Mouse (Mus musculus): ENCODE data around the gene Tbc1d13. TPM values are rescaled to one million over a fixed set of nuclear protein-coding genes. Genes with fewer than 3 reads are reported as not detected.

Gene Tbc1d13
- total and polyA plus RNA-seq, 2 experiments, result 25.8 to 42.6 TPM

- no peak for DNase-seq (ENCODE audit: extremely low read depth, low read depth, low spot score)
- Histone ChIP-seq H3K4me1 (ENCODE audit: control insufficient read depth, insufficient read depth, low read length) (no peaks in the 10 kb centered on the region), H3K79me2 (ENCODE audit: control insufficient read depth, insufficient read depth, low read length) (no peaks in the 10 kb centered on the region), H3K36me3 (ENCODE audit: control insufficient read depth, insufficient read depth, low read length) (no peaks in the 10 kb centered on the region), H3K27me3 (ENCODE audit: control insufficient read depth, insufficient read depth, low read length) (no peaks in the 10 kb centered on the region), H3K27ac (replicated peaks; ENCODE audit: insufficient read depth, low read depth, low read length) (no peak overlapping the region), H3K4me3 (ENCODE audit: insufficient read depth, low read depth, low read length) (no peak overlapping the region), H3K9ac (ENCODE audit: low read depth, low read length) (no peak overlapping the region)
- TF ChIP-seq CTCF (IDR thresholded peaks at IDR 0.05; ENCODE audit: low read depth, low read length), result no peak
- no peak for TF ChIP-seq POLR2A (IDR thresholded peaks at IDR 0.05; ENCODE audit: extremely low read depth, insufficient read depth, low read length)
- WGBS, result 75% methylated on average over 9 of the region's 9 CpGs
Observed at GRCm38 (mm10) chr2:30164340-30164932, 30.9 kb downstream of the Tbc1d13 start.

- Histone ChIP-seq H3K9ac (ENCODE audit: low read depth, low read length) (no peak overlapping the region), H3K27me3 (ENCODE audit: control insufficient read depth, insufficient read depth, low read length) (no peaks in the 10 kb centered on the region), H3K4me3 (ENCODE audit: insufficient read depth, low read depth, low read length) (no peak overlapping the region), H3K27ac (replicated peaks; ENCODE audit: insufficient read depth, low read depth, low read length) (no peak overlapping the region), H3K4me1 (ENCODE audit: control insufficient read depth, insufficient read depth, low read length) (no peaks in the 10 kb centered on the region), H3K79me2 (ENCODE audit: control insufficient read depth, insufficient read depth, low read length) (no peaks in the 10 kb centered on the region), H3K36me3 (ENCODE audit: control insufficient read depth, insufficient read depth, low read length) (no peaks in the 10 kb centered on the region)
- 61% methylated on average over 4 of the region's 4 CpGs for WGBS
- DNase-seq (ENCODE audit: extremely low read depth, low read depth, low spot score), result no peak
- no peak for TF ChIP-seq CTCF (IDR thresholded peaks at IDR 0.05; ENCODE audit: low read depth, low read length)
- no peak for TF ChIP-seq POLR2A (IDR thresholded peaks at IDR 0.05; ENCODE audit: extremely low read depth, insufficient read depth, low read length)
Observed at GRCm38 (mm10) chr2:30166677-30167076, 33.1 kb downstream of the Tbc1d13 start.

- Histone ChIP-seq H3K27me3 (ENCODE audit: control insufficient read depth, insufficient read depth, low read length) (no peaks in the 10 kb centered on the region), H3K4me1 (ENCODE audit: control insufficient read depth, insufficient read depth, low read length) (peaks cover 20% of the 10 kb centered on the region), H3K79me2 (ENCODE audit: control insufficient read depth, insufficient read depth, low read length) (peaks cover 8% of the 10 kb centered on the region; the same call in 1 of the 2 replicates), H3K27ac (replicated peaks; ENCODE audit: insufficient read depth, low read depth, low read length) (peak within 1 kb of the TSS; percentile 73), H3K9ac (ENCODE audit: low read depth, low read length) (peak within 1 kb of the TSS; percentile 84), H3K4me3 (ENCODE audit: insufficient read depth, low read depth, low read length) (peak within 1 kb of the TSS; percentile 65), H3K36me3 (ENCODE audit: control insufficient read depth, insufficient read depth, low read length) (0 out of 2 replicates have a peak, but pooled peaks cover 2% of the 10 kb centered on the region)
- peak; percentile 83 for DNase-seq (ENCODE audit: extremely low read depth, low read depth, low spot score)
- no peak for TF ChIP-seq CTCF (IDR thresholded peaks at IDR 0.05; ENCODE audit: low read depth, low read length)
- peak; percentile 94 for TF ChIP-seq POLR2A (IDR thresholded peaks at IDR 0.05; ENCODE audit: extremely low read depth, insufficient read depth, low read length)
- WGBS, result under 1% methylated on average over 75 of the region's 75 CpGs
Observed at GRCm38 (mm10) chr2:30171371-30171996, 37.9 kb downstream of the Tbc1d13 start, which contains the start of gene Endog. Gene Endog (plus strand): TSS chr2:30171493.

- DNase-seq (ENCODE audit: extremely low read depth, low read depth, low spot score), result no peak
- under 1% methylated on average over 19 of the region's 19 CpGs for WGBS
- peaks cover 20% of the 10 kb centered on the region for H3K4me1 ChIP-seq (ENCODE audit: control insufficient read depth, insufficient read depth, low read length)
- peaks cover 8% of the 10 kb centered on the region; the same call in 1 of the 2 replicates for H3K79me2 ChIP-seq (ENCODE audit: control insufficient read depth, insufficient read depth, low read length)
- 0 out of 2 replicates have a peak, but pooled peaks cover 2% of the 10 kb centered on the region for H3K36me3 ChIP-seq (ENCODE audit: control insufficient read depth, insufficient read depth, low read length)
- peak overlapping the region; percentile 73 for H3K27ac ChIP-seq (replicated peaks; ENCODE audit: insufficient read depth, low read depth, low read length)
- H3K9ac ChIP-seq (ENCODE audit: low read depth, low read length), result peak overlapping the region; percentile 84
- H3K27me3 ChIP-seq (ENCODE audit: control insufficient read depth, insufficient read depth, low read length), result no peaks in the 10 kb centered on the region
- TF ChIP-seq POLR2A (IDR thresholded peaks at IDR 0.05; ENCODE audit: extremely low read depth, insufficient read depth, low read length) (no peak), CTCF (IDR thresholded peaks at IDR 0.05; ENCODE audit: low read depth, low read length) (no peak)
- peak overlapping the region; percentile 65 for H3K4me3 ChIP-seq (ENCODE audit: insufficient read depth, low read depth, low read length)
Observed at GRCm38 (mm10) chr2:30171997-30172382, 38.4 kb downstream of the Tbc1d13 start.

- H3K9ac ChIP-seq (ENCODE audit: low read depth, low read length), result no peak overlapping the region
- H3K36me3 ChIP-seq (ENCODE audit: control insufficient read depth, insufficient read depth, low read length), result 0 out of 2 replicates have a peak, but pooled peaks cover 2% of the 10 kb centered on the region
- DNase-seq (ENCODE audit: extremely low read depth, low read depth, low spot score), result no peak
- 87% methylated on average over 20 of the region's 20 CpGs for WGBS
- no peak overlapping the region for H3K4me3 ChIP-seq (ENCODE audit: insufficient read depth, low read depth, low read length)
- no peak for TF ChIP-seq CTCF (IDR thresholded peaks at IDR 0.05; ENCODE audit: low read depth, low read length)
- no peak for TF ChIP-seq POLR2A (IDR thresholded peaks at IDR 0.05; ENCODE audit: extremely low read depth, insufficient read depth, low read length)
- H3K27ac ChIP-seq (replicated peaks; ENCODE audit: insufficient read depth, low read depth, low read length), result no peak overlapping the region
- H3K27me3 ChIP-seq (ENCODE audit: control insufficient read depth, insufficient read depth, low read length), result no peaks in the 10 kb centered on the region
- peaks cover 8% of the 10 kb centered on the region; the same call in 1 of the 2 replicates for H3K79me2 ChIP-seq (ENCODE audit: control insufficient read depth, insufficient read depth, low read length)
- H3K4me1 ChIP-seq (ENCODE audit: control insufficient read depth, insufficient read depth, low read length), result peaks cover 24% of the 10 kb centered on the region
Observed at GRCm38 (mm10) chr2:30173541-30174240, 40.1 kb downstream of the Tbc1d13 start.

Data from liver, adult 2 months (tissue).